Mouse (Mus musculus) ES-E14 (cell line): ENCODE results near the gene Dlg2.

ENCODE experiments used
- CHD2 ChIP-seq: IDR thresholded peaks from 2 replicates; pipeline ENCODE4 v1.6.1; 2014; ENCODE audit warnings: mild to moderate bottlenecking, low read depth, low read length, inconsistent platforms
- HCFC1 ChIP-seq: IDR thresholded peaks from 2 replicates; pipeline ENCODE4 v1.6.1; 2012; ENCODE audit warnings: low read length, inconsistent platforms, borderline replicate concordance; ENCODE audit not compliant: insufficient read depth
- MAFK ChIP-seq: IDR thresholded peaks from 2 replicates; pipeline ENCODE4 v1.6.1; 2014; ENCODE audit warnings: mild to moderate bottlenecking, low read depth, low read length, inconsistent platforms; ENCODE audit not compliant: insufficient read depth
- ZC3H11A ChIP-seq: IDR thresholded peaks from 2 replicates; pipeline ENCODE4 v1.6.1; 2012; ENCODE audit warnings: low read depth, mild to moderate bottlenecking, inconsistent platforms, low read length, borderline replicate concordance
- ZNF384 ChIP-seq: IDR thresholded peaks from 2 replicates; pipeline ENCODE4 v1.6.1; 2012; ENCODE audit warnings: low read depth, low read length, inconsistent platforms

DNA sequence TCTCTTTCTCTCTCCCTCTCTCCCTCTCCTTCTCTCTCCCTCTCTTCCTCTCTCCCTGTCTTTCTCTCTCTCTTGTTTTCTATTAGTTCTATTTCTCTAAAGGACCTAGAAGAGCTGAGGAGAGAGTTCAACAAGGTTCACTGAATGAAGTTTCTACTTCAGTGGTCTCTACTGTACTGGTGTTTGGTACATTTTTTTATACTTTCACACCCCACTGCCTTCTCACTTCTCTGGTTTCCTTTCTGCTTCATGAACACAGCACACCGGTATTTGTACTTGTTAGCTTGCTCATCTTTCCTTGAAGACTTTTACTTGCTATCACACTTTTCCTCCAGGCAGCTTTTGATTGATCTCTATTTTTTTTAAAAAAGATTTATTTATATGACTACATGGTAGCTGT is 173.0 kb downstream of the Dlg2 start:
- TF ChIP-seq HCFC1: no peak
- no peak for TF ChIP-seq CHD2
- no peak for TF ChIP-seq ZC3H11A
- TF ChIP-seq MAFK: no peak
- no peak for TF ChIP-seq ZNF384
